Mouse (Mus musculus): ENCODE data around the gene Speg.

The Speg gene

GRCm38 (mm10) chr1:75458025-75458788, 83.1 kb downstream of the Speg start:
- in situ Hi-C loops (cut with MboI, MseI): no loop called here

- in situ Hi-C loops (cut with MboI, MseI): no loop called here
Measured at GRCm38 (mm10) chr1:75458789-75459684, 83.9 kb downstream of the Speg start.

DNA sequence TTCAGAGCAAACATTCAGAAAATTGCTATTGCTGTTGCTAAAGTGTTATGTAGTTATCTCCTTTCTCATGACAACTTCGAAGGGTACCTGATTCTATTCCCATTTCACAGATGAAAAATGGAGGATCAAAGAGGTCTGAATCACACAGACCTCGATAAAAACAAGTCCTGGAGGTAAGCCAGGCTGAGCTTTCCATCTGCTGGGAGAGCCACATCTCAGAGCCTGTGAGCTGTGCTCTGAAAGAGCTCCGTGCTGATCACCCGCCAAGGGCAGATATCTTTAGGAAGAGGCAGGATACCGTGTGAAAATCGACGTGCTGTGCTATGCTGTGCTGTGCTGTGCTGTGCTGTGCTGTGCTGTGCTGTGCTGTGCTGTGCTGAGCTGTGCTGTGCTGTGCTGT, 85.2 kb downstream of the Speg start:
- in situ Hi-C loops (cut with MboI, MseI): loop anchor here (5.0 to 10.0 kb wide), 3 partner anchors 58 to 405 kb away; partner anchors contain the start of gene Nhej1 (in 1 of the 2)

- in situ Hi-C loops (cut with MboI, MseI): loop anchor here (5.0 to 10.0 kb wide), 3 partner anchors 60 to 408 kb away; partner anchors contain the start of gene Nhej1 (in 1 of the 2)
Measured at GRCm38 (mm10) chr1:75462636-75463035, 87.5 kb downstream of the Speg start.

DNA sequence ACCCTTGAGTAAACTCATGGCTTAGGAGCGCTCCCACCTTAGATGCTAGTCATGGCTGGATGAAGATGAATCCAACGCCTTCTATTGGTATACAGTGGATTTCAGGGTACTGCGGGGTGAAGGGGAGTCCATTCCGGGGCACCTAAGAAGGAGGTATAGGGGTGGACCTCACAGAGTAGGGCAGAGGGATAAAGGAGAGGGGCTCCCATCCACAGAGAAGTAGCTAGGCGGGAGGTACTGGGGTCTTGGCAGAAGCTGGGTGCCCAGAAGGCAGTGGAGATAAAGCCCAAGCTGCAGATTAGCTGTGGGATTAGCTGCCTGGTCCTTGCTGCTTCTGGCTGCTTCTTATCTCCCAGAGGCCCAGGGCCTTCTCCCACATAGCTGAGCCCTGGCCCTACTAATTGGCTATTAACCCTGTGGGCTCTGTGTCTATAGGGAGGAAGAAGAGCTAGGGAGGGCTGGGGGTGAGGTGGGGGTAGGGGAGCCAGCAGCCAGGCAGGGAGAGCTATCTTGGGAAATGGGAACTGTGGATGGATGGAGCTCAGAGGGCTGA, 88.6 kb downstream of the Speg start:
- in situ Hi-C loops (cut with MboI, MseI): loop anchor here (5.0 to 10.0 kb wide), 3 partner anchors 61 to 409 kb away; partner anchors contain the start of gene Nhej1 (in 1 of the 2)

- in situ Hi-C loops (cut with MboI, MseI): loop anchor here (5.0 to 10.0 kb wide), 4 partner anchors 120 to 825 kb away; partner anchors contain the start of gene Nhej1 (in 1 of the 2)
Measured at GRCm38 (mm10) chr1:75467215-75467927, 92.3 kb downstream of the Speg start.

DNA sequence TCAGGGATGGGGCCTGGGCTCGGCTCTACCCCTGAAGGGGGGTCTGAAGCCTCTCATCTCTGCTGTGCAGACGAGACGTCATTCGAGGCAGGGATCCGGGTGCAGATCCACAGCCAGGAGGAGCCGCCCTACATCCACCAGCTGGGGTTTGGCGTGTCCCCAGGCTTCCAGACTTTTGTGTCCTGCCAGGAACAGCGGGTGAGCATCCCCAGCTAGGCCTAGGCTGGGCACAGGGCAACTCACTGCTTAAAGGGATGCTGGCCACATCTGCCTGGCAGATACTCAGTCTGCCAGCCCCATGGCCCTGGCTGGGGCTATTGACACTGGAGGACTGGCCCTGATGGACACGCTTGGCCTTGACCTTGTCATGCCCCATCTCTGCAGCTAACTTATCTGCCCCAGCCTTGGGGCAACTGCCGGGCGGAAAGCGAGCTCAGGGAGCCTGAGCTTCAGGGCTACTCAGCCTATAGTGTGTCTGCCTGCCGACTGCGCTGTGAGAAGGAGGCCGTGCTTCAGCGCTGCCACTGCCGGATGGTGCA, 94.3 kb downstream of the Speg start:
- in situ Hi-C loops (cut with MboI, MseI): loop anchor here (5.0 to 10.0 kb wide), 4 partner anchors 122 to 827 kb away; partner anchors contain the start of gene Nhej1 (in 1 of the 2)

DNA sequence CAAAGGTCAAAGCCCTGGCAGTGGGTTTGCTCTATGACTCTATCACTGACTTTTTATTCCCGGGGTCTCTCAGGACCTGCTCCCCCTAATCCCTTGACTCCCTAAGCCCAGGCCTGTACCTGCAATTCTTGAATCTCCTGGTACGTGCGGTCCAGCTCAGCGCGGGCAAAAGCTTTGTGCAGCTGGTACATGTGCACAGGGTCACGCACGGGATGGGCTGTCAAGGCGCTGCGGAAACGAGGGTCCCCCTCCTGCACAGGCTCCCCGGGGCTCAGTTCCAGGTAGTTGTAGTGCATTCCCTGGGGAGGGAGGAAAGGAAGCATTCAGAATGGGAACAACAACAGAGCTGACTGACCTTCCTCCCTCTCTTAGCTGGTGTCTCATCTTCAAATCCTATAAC, 101.3 kb downstream of the Speg start:
- in situ Hi-C loops (cut with MboI, MseI): loop anchor here (5.0 to 25.0 kb wide), 2 partner anchors 86 to 1089 kb away; partner anchors contain the start of genes Ctdsp1 (in 1 of the 2) and Slc11a1 (in 1 of the 2)

DNA sequence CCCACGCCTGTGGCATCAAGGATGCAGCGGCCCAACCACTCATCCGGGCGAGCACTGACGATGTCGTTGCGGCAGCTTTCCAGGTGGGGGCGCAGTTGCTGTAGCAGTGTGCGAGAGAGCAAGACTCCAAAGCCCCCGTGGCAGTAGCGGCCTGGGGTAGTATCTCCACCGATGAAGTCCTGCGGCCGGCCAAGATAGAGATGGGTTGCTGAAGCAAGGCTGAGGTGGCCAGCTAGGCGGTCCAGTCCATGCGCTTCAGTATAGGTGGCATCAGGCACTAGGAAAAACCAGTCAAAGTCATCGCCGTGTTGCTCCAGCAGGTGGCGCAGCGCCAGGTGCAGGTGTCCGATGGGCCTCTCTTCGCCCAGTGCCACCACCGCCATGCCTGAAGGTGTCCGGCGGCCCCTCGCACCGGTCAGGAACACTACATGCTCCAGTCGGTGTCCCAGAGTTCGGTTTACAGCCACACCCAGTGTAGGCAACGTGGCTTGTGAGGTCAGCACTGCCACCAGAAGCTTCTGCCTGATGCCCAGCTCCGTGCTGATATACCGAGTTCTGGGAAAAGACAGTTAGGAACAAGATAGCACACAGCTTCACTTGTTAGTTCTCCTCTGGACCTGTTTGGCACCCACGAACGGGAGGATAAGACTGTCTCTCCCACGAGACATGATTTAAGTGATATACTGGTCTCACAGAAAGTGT, 102.3 kb downstream of the Speg start:
- in situ Hi-C loops (cut with MboI, MseI): loop anchor here (5.0 to 25.0 kb wide), 2 partner anchors 85 to 1090 kb away; partner anchors contain the start of genes Ctdsp1 (in 1 of the 2) and Slc11a1 (in 1 of the 2)

DNA sequence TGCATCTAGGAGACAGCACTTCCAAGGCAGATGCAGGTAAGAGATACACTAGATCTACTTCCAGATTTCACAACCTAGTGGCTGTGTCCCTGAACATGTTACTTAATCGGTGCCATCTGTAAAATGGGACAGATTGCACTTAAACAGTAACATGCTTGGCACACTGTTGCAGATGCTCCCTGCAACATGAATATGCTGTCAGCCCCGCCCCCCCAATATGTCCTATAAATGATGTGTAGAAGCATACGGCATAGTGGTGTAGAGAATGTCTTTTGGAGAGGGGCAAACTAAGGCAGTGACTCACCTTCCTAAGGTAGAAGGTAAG, 102.8 kb downstream of the Speg start:
- in situ Hi-C loops (cut with MboI, MseI): loop anchor here (5.0 to 25.0 kb wide), 2 partner anchors 84 to 1091 kb away; partner anchors contain the start of genes Ctdsp1 (in 1 of the 2) and Slc11a1 (in 1 of the 2)

DNA sequence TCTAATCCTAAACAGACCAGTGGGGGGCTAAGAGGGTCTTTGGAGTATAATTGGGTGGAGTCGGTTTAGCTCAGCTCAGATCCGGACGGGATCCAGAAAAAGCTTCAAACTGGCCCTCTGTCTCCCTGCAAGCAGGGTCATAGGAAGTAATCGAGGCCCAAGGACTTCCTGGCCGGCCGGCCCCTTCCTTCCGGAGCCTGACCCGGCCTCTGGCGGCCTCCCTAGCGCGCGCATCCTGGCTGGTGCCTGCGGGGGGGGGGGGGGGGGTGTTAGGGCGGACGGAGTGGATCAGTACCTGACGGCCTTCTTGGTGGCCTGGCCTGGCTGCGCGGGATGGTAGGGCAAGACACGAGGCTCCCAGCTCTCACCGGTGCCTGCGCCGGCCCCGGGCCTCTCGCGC, 103.4 kb downstream of the Speg start:
- in situ Hi-C loops (cut with MboI, MseI): loop anchor here (5.0 to 25.0 kb wide), 2 partner anchors 84 to 1091 kb away; partner anchors contain the start of genes Ctdsp1 (in 1 of the 2) and Slc11a1 (in 1 of the 2)

DNA sequence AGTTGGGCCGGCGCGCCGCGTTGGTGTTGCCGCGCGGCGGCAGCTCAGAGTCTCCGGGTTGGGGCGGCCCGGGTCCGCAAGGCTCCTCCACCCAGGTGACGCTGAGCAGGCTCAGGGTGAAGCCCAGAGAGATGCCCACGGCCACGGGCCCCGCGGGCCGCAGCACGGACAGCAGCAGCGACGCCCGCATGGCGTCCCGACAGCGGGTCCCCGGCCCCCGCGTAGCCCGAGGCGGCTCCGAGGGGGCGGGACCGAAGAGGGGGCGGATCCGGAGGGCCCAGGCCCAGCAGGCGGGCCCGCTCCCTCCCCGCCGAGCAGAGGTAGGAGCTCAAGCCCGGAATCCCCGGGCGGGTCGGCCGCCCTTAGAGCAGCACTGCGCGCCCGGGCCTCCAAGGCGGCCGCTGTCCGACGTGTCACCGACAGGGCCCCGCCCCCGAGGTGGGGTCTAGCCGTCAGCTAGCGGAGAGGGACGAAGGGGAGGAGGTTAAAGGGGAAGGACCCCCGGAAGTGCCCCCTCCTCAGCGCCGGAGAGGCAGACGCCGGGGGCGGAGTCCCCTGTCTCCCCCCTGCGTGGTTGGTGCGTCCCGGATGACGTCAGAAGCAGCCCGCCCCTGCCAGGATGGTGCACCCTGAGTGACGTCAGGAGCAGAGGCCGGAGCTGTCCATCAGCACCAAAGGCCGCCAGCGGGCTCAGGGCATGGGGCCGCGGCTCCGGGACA, 104.0 kb downstream of the Speg start, which contains the start of the genes Chpf and Tmem198:
Chpf (minus strand) TSS at position 392 of the 719 bp plus-strand sequence.
Tmem198 (plus strand) TSS at position 617 of the 719 bp plus-strand sequence.
- in situ Hi-C loops (cut with MboI, MseI): loop anchor here (5.0 to 25.0 kb wide), 2 partner anchors 83 to 1092 kb away; partner anchors contain the start of genes Ctdsp1 (in 1 of the 2) and Slc11a1 (in 1 of the 2)

DNA sequence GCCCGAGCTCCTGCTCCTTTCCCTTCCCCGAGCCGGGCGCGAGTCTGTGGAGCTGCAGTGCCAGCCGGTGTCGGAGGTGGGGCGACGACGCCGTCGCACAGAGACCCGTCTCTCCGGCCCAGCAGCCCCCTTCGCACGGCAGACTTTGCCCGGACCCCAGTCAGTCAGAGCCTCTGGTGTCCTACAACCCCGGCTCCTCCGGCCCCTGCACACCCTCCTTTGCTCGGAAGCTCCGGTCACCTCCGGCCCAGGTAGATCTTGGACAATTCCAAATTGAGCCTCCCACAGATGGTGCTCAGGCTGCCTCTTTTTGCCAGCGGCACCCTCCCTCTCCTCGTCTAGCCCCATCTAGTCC, 104.5 kb downstream of the Speg start:
- in situ Hi-C loops (cut with MboI, MseI): loop anchor here (5.0 to 25.0 kb wide), 2 partner anchors 83 to 1092 kb away; partner anchors contain the start of genes Ctdsp1 (in 1 of the 2) and Slc11a1 (in 1 of the 2)

DNA sequence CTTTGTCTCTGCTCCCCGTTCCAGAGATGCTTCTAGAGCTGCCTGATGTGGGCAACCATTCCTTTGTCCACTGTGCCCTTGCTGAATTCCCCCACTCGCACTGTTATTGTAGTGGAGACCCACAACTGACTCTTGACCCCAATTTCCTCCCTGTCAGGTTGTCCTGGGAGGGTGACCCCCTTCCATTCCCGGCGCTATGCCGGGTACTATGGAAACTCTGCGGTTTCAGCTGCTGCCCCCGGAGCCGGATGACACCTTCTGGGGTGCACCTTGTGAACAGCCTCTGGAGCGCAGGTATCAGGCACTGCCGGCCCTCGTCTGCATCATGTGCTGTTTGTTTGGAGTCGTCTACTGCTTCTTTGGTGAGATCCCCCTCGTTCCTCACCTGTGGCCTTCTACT, 104.9 kb downstream of the Speg start:
- in situ Hi-C loops (cut with MboI, MseI): loop anchor here in 1 of 2 experiments (25.0 kb wide), 1 partner anchor 1093 kb away; the partner anchor contains the start of genes Ctdsp1 and Slc11a1

GRCm38 (mm10) chr1:75480735-75481134, 105.6 kb downstream of the Speg start:
- in situ Hi-C loops (cut with MboI, MseI): loop anchor here in 1 of 2 experiments (25.0 kb wide), 1 partner anchor 1093 kb away; the partner anchor contains the start of genes Ctdsp1 and Slc11a1

All from T-helper 17 cell (primary cell).